Mouse (Mus musculus) lung, embryonic 14.5 days (tissue): ENCODE measurements around the gene Cep89. TPM values are rescaled to one million over a fixed set of nuclear protein-coding genes. Genes with fewer than 3 reads are reported as not detected.

Source experiments
- ATAC-seq: fragments of 200-750 bp; cut with Nextera tagmentation; 2 replicates; pipeline ENCODE4 v1.8.0; 2017; ENCODE audit warnings: mild to moderate bottlenecking, moderate TSS enrichment, moderate library complexity; ENCODE audit not compliant: insufficient read depth
- DNase-seq: peaks from one replicate; pipeline ENCODE4 v3.0.0-alpha.2; 2015
- H3K27ac ChIP-seq: fragments of 300-500 bp; sonication (generic); 2 replicates; pipeline ENCODE4 v1.5.1; 2014; ENCODE audit warnings: low read depth, mild to moderate bottlenecking, moderate library complexity
- H3K27me3 ChIP-seq: fragments of 300-500 bp; sonication (generic); 2 replicates; pipeline ENCODE4 v1.6.1; 2014; ENCODE audit warnings: low read length, control low read depth; ENCODE audit not compliant: insufficient read depth
- H3K36me3 ChIP-seq: fragments of 300-500 bp; sonication (generic); 2 replicates; pipeline ENCODE4 v1.6.1; 2014; ENCODE audit warnings: control low read depth; ENCODE audit not compliant: insufficient read depth
- H3K4me1 ChIP-seq: fragments of 300-500 bp; sonication (generic); 2 replicates; pipeline ENCODE4 v1.6.1; 2014; ENCODE audit warnings: antibody characterized with exemption, control low read depth; ENCODE audit not compliant: insufficient read depth
- H3K4me2 ChIP-seq: fragments of 300-500 bp; sonication (generic); 2 replicates; pipeline ENCODE4 v1.6.1; 2014; ENCODE audit warnings: mild to moderate bottlenecking
- H3K4me3 ChIP-seq: fragments of 300-500 bp; sonication (generic); 2 replicates; pipeline ENCODE4 v1.5.1; 2014; ENCODE audit warnings: low read depth, low read length
- H3K9ac ChIP-seq: fragments of 300-500 bp; sonication (generic); 2 replicates; pipeline ENCODE4 v1.6.1; 2014
- H3K9me3 ChIP-seq: fragments of 300-500 bp; sonication (generic); 2 replicates; pipeline ENCODE4 v1.6.1; 2016; ENCODE audit warnings: low read depth, low read length, control low read depth
- CTCF ChIP-seq: IDR thresholded peaks from 2 replicates; pipeline ENCODE4 v1.5.1; 2016; ENCODE audit warnings: antibody characterized with exemption, low read depth
- WGBS: fragments of 180-500 bp; shearing (Covaris S2); extraction: QIAGEN DNeasy Blood & Tissue Kit; methylation state at CpG from one replicate; pipeline ENCODE4 v1.1.7; 2014; 5-methylcytosine and 5-hydroxymethylcytosine counted together
- polyA plus RNA-seq: library from polyadenylated mRNA; unstranded; fragments of >200 nt; fragmentation: Nextera tagmentation; extraction: Ambion mirVana; gene quantifications from 2 replicates; pipeline ENCODE4 v1.2.1, GENCODE M21; 2014

Cep89 gene
- polyA plus RNA-seq, 1 experiment from 2014 or later, result 49.4 TPM

DNA sequence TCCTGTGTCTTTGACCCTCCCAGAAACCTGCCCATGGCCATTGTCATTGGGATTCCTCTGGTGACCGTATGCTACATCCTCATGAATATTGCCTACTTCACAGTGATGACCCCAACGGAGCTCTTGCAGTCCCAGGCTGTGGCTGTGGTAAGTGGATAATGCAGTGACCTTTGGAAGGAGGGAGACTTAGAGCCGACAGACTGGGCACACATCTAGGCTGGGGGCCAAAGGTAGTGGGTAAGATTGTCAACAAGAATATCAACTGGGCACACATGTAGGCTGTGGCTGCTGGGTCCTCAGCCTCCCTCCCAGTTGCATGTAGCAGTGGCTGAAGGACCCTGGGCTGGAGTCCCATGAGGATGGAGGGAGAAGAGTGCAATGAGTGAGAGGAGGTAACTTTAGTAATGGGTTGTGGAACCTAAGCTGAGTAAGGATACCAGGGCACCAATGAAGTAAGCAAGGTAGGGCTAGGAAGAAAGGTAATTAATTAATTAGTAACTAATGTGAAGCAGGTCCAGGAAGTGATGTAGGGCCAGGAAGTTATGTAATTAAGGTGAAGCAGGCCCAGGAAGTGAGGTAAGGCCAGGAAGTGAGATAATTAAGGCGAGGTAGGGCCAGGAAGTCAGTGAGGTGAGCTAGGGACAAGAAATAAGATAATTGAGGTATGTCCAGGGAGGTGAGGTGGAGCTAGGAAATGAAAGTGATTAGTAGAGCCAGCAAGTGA lies 59.4 kb downstream of the Cep89 start:
- 83% methylated on average over 4 of the region's 4 CpGs for WGBS

DNA sequence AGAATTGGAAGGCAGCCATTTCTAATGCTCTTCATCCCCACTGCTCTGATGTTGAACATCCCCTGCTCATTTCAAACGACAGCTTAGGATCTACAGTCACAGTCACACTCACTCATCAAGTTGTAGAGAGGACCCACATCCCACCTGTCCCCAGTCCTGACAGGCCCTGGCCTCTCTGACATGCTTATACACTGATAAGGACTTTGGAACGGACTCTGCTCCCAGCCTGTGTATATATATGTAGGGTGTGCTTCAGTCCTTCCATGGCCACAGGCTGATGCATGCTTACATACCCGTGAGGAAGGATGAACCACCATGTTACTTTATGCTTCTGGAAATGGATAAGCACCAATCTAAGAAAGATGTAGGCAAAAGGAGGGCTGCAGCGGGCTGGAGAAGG lies 64.1 kb downstream of the Cep89 start:
- H3K9ac ChIP-seq, result no peak overlapping the region
- H3K27me3 ChIP-seq, result no peaks in the 10 kb centered on the region
- no peaks in the 10 kb centered on the region for H3K9me3 ChIP-seq
- TF ChIP-seq CTCF, result no peak
- H3K4me1 ChIP-seq, result no peaks in the 10 kb centered on the region
- H3K4me3 ChIP-seq, result no peak overlapping the region
- ATAC-seq (no peak), DNase-seq (no peak)
- no peaks in the 10 kb centered on the region for H3K36me3 ChIP-seq
- 69% methylated on average over 4 of the region's 4 CpGs for WGBS
- no peak overlapping the region for H3K4me2 ChIP-seq
- no peak overlapping the region for H3K27ac ChIP-seq

More for the DNA sequence above, 59.4 kb downstream of the Cep89 start:
- H3K27ac ChIP-seq, result no peak overlapping the region
- no peak for ATAC-seq
- no peak for TF ChIP-seq CTCF
- no peak overlapping the region for H3K9ac ChIP-seq
- no peak for DNase-seq
- H3K27me3 ChIP-seq, result no peaks in the 10 kb centered on the region
- no peaks in the 10 kb centered on the region for H3K9me3 ChIP-seq
- no peaks in the 10 kb centered on the region for H3K4me1 ChIP-seq
- no peak overlapping the region for H3K4me2 ChIP-seq
- H3K36me3 ChIP-seq, result no peaks in the 10 kb centered on the region
- H3K4me3 ChIP-seq, result no peak overlapping the region

DNA sequence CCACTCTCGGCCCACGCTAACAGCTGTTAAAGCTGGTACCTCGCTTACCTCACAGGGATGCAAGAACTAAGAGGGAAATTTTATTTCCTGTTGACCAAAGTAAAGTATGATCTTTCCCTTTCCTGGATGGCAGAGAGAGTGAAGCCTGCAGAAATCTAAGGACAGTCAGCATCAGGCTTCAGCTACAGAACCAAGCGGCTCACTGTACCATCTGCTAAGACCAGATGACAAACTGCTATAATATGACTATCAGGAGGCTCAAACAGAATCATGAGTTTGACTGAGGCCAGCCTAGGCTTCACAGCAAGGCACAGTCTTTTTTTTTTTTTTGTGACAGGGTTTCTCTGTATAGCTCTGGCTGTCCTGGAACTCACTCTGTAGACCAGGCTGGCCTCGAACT lies 68.2 kb downstream of the Cep89 start:
- H3K4me3 ChIP-seq, result no peak overlapping the region
- no peak for TF ChIP-seq CTCF
- H3K27me3 ChIP-seq, result no peaks in the 10 kb centered on the region
- no peak overlapping the region for H3K27ac ChIP-seq
- ATAC-seq, result no peak
- 88% methylated on average over 4 of the region's 5 CpGs for WGBS
- H3K4me2 ChIP-seq, result no peak overlapping the region
- H3K9me3 ChIP-seq, result no peaks in the 10 kb centered on the region
- H3K4me1 ChIP-seq, result no peaks in the 10 kb centered on the region
- no peak overlapping the region for H3K9ac ChIP-seq
- no peak for DNase-seq
- H3K36me3 ChIP-seq, result no peaks in the 10 kb centered on the region

DNA sequence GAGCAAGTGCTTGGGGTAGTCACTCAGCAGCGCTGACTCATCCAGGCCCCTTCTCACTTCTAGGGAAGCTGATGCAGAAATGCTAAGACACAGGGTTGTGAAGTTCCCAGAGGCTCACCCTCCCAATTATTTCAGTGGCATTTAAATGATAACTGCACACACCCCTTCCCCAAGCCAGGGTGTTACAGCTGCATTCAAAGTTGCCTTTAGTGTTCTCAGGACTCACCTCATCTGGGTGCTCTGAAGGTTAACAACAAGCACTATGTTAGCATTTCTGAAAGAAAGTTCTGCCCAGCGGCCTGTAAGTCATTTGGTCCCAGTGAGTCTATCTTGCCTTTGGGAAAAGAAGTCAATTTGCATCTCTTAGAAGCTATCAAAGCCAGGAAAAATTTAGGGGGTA lies 71.0 kb downstream of the Cep89 start:
- H3K4me3 ChIP-seq, result no peak overlapping the region
- H3K9me3 ChIP-seq, result no peaks in the 10 kb centered on the region
- H3K36me3 ChIP-seq, result no peaks in the 10 kb centered on the region
- no peaks in the 10 kb centered on the region for H3K4me1 ChIP-seq
- DNase-seq (no peak), ATAC-seq (no peak)
- no peak overlapping the region for H3K9ac ChIP-seq
- H3K4me2 ChIP-seq, result no peak overlapping the region
- no peaks in the 10 kb centered on the region for H3K27me3 ChIP-seq
- TF ChIP-seq CTCF, result no peak
- 59% methylated on average over 2 of the region's 2 CpGs for WGBS
- no peak overlapping the region for H3K27ac ChIP-seq

DNA sequence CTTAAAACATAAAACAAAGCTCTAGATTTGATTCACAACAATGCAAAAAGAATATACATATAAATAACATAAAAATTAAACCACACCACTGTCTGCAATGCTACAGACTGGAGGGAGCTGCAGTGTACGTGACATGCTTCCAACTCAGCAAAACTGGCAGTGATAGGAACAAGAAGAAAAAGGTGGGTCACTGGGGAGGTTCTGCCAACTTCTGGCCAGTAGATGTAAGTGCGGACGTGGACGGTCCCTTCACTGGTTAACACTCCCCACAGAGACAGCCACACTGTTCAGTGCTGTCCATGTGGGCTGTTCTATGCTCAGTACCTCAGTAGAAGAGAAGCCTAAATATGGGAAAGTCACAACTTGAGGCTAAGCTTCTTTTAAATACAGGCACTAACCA lies 74.0 kb downstream of the Cep89 start:
- Histone ChIP-seq H3K4me3 (no peak overlapping the region), H3K9me3 (no peaks in the 10 kb centered on the region), H3K27me3 (no peaks in the 10 kb centered on the region), H3K4me1 (no peaks in the 10 kb centered on the region), H3K4me2 (no peak overlapping the region), H3K36me3 (no peaks in the 10 kb centered on the region), H3K27ac (no peak overlapping the region), H3K9ac (no peak overlapping the region)
- WGBS, result 43% methylated on average over 4 of the region's 4 CpGs
- TF ChIP-seq CTCF, result no peak
- ATAC-seq, result no peak
- DNase-seq, result peak; percentile 13

DNA sequence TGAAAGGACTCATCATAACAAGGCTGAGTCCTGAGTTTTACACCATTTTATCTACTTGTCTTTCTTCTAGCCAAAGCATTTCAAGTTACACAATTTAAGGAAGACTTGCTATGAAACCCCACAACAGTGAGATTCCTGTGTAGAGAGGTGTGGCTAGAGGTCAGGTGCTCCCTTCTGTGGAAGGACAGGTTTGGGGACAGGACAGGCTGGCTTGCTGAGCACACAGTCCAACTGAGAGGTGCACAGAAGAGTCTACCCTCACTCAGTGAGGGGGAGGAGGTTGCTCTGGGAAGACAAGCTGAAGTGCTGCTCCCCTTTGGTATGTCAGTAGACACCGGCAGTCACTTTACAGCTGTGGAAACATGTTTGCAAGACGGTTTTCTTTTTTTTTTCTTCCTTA lies 79.6 kb downstream of the Cep89 start:
- Histone ChIP-seq H3K9me3 (no peaks in the 10 kb centered on the region), H3K27me3 (no peaks in the 10 kb centered on the region), H3K4me1 (no peaks in the 10 kb centered on the region), H3K4me2 (no peak overlapping the region), H3K36me3 (no peaks in the 10 kb centered on the region), H3K27ac (no peak overlapping the region), H3K4me3 (no peak overlapping the region), H3K9ac (no peak overlapping the region)
- ATAC-seq (no peak), DNase-seq (no peak)
- TF ChIP-seq CTCF, result no peak
- WGBS, result 29% methylated on average over 2 of the region's 2 CpGs

DNA sequence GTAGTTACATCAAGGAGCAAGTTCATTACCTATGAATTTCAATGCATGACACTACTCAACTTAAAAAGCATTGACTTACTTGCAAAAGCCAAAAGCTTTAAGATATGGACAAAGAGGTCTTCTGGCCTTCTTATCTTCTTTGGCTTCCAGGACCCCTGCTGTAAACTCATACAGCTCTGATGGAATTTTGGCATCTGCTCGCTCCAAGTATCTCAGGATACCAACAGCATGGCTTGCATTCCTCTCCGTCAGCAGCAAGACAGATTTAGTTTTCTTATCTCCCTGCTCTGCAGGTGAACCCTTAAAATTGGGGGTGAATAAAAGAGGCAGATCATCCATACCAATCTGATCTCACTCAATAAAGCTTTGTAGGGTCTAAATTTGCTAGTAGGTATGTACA lies 88.3 kb downstream of the Cep89 start:
- Histone ChIP-seq H3K27me3 (no peaks in the 10 kb centered on the region), H3K4me1 (no peaks in the 10 kb centered on the region), H3K4me3 (no peak overlapping the region), H3K9ac (no peak overlapping the region), H3K36me3 (no peaks in the 10 kb centered on the region), H3K27ac (no peak overlapping the region), H3K4me2 (no peak overlapping the region), H3K9me3 (no peaks in the 10 kb centered on the region)
- DNase-seq, result no peak
- 42% methylated on average over 2 of the region's 2 CpGs for WGBS
- TF ChIP-seq CTCF, result no peak
- no peak for ATAC-seq
